Mouse (Mus musculus): ENCODE data around the gene Fstl3. TPM values are rescaled to one million over a fixed set of nuclear protein-coding genes. Genes with fewer than 3 reads are reported as not detected.
A peak's percentile ranks its signal among the peaks of the same experiment; 100 is the strongest.

The Fstl3 gene
- polyA plus RNA-seq, 1 experiment from 2014 or later, result 29.0 TPM

DNA sequence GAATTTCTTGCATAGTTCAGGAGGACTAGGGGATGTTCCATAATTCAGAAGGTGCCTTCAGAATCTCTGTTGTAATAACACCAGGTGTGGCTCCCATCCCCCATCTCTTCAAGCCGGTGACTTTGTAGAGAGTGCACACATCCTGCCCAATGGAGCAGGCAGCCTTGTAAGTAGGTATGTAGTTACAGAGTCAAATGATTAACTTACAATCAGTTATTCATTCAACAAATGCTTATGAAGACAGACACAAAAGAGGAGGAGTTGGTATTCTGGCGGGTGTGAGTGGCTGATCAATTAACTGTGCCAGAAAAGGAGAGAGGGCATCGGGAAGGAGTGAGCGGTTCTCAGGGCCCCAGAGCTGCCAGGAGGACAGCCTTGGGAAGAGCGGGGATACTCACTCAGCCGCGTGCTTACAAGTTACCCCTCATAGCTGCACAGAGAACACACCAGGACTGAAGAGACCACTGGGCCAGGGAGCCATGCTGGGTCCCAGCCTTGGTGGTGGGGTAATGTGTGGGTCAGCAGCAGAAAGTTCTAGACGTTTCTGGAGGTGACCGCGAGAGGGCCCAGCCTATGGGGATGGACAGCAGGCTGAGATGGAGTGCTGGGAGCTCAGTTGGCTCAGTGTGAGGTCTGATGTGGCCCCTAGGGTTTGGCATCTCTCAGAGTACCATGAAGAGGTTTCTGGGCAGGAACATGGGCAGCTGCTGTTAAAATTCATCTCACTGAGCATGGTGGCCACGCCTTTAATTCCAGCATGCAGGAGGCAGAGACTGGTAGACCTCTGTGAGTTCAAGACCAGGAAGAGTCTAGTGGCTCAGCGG lies 38.8 kb downstream of the Fstl3 start:
- H3K9ac ChIP-seq, result no peak overlapping the region
- H3K4me2 ChIP-seq, result no peak overlapping the region
- H3K27ac ChIP-seq, result no peak overlapping the region
- no peaks in the 10 kb centered on the region for H3K27me3 ChIP-seq
- H3K36me3 ChIP-seq, result peaks cover 6% of the 10 kb centered on the region; the same call in 1 of the 2 replicates
- 86% methylated on average over 12 of the region's 12 CpGs for WGBS
- no peaks in the 10 kb centered on the region for H3K9me3 ChIP-seq (replicated peaks)
- H3K4me3 ChIP-seq, result no peak overlapping the region
- no peak for ATAC-seq (replicated peaks; ENCODE audit: insufficient number of reproducible peaks, insufficient read depth, low FRiP score, low read depth)
- H3K4me1 ChIP-seq (replicated peaks), result peaks cover 4% of the 10 kb centered on the region; the same call in 1 of the 2 replicates

DNA sequence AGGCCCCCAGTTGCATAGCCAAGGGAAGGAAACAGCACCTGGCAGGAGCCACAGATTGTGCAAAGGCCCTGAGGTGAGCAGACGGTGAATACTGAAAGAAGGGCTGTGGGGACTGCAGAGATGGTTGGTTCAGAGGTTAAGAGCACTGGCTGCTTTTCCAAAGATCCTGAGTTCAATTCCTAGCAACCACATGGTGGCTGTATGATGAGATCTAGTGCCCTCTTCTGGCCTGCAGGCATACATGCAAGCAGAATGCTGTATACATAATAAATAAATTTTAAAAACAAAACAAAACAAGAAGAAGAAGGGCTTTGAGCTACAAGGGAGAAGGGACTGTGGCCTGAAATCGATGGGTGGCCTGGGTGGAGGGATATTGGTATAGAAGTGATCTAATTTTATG lies 40.0 kb downstream of the Fstl3 start:
- H3K27me3 ChIP-seq, result no peaks in the 10 kb centered on the region
- H3K4me2 ChIP-seq, result no peak overlapping the region
- H3K9me3 ChIP-seq (replicated peaks), result no peaks in the 10 kb centered on the region
- H3K27ac ChIP-seq, result no peak overlapping the region
- peaks cover 4% of the 10 kb centered on the region; the same call in 1 of the 2 replicates for H3K36me3 ChIP-seq
- peaks cover 6% of the 10 kb centered on the region; the same call in 1 of the 2 replicates for H3K4me1 ChIP-seq (replicated peaks)
- no peak overlapping the region for H3K4me3 ChIP-seq
- 65% methylated on average over 2 of the region's 2 CpGs for WGBS
- no peak overlapping the region for H3K9ac ChIP-seq
- no peak for ATAC-seq (replicated peaks; ENCODE audit: insufficient number of reproducible peaks, insufficient read depth, low FRiP score, low read depth)

DNA sequence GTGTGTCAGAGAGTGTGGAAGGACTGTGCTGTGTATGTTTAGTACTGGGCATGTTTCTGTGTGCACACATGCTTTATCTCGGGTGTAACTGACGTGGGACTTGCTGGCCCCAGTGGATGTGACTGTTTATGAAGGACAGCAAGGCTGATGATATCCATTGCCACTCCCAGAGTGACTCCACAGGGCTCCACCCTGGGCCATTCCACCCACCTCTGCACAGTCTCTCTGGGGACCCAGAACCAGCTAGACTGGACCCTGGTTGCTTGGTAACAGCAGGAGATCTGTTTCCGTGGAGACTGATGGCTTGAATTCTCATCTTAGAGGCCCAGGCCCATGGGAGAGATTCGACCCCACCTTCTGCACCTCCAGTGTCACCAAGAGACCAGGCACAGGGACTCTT lies 41.2 kb downstream of the Fstl3 start:
- Histone ChIP-seq H3K9me3 (replicated peaks) (no peaks in the 10 kb centered on the region), H3K4me3 (no peak overlapping the region), H3K4me1 (replicated peaks) (peaks cover 9% of the 10 kb centered on the region), H3K4me2 (no peak overlapping the region), H3K9ac (no peak overlapping the region), H3K27me3 (no peaks in the 10 kb centered on the region), H3K27ac (no peak overlapping the region), H3K36me3 (peaks cover 4% of the 10 kb centered on the region; the same call in 1 of the 2 replicates)
- no peak for ATAC-seq (replicated peaks; ENCODE audit: insufficient number of reproducible peaks, insufficient read depth, low FRiP score, low read depth)
- WGBS, result 57% methylated on average over 4 of the region's 4 CpGs

DNA sequence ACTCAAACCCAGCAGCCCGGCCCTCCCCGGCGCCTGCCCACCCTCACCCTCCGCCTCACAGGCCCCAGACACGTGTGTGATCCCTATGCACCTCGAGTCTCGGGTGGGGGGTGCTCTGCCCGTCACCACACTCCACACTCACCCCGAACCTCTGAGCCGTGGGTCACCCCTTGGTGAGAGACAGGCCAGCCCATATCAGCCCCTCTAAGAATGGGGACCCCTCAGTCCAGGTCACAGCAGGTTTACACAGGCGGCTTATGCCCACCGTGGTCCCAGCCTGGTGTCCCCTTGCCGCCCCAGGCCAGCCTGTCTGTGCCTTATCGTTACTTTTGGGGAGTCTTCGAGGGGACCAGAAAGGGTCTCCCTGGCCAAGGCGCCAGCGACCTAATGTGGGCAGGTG lies 42.5 kb downstream of the Fstl3 start:
- 86% methylated on average over 17 of the region's 17 CpGs for WGBS
- H3K27ac ChIP-seq, result no peak overlapping the region

DNA sequence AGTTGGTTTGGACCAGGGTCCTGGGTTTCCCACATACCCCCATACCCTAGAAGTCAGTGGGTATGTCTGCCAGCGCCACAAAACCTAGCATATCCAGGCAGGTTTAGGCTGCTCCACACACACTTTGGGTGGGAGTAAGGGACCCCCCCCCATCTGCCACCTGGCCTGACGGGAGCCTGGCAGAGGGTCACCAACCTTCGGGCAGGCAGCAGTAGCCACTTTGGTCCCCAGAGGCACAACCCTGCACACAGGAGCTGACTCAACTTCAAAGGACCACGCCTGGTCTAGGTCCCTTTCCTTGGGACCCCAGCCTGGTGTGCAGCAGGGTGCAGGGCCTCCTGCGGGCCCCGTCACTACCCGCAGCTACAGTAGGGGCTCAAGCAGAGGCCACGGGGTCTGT lies 43.2 kb downstream of the Fstl3 start:
- ATAC-seq (replicated peaks; ENCODE audit: insufficient number of reproducible peaks, insufficient read depth, low FRiP score, low read depth), result no peak
- Histone ChIP-seq H3K36me3 (peaks cover 4% of the 10 kb centered on the region; the same call in 1 of the 2 replicates), H3K9ac (no peak overlapping the region), H3K4me3 (no peak overlapping the region), H3K27ac (no peak overlapping the region), H3K4me1 (replicated peaks) (peaks cover 20% of the 10 kb centered on the region), H3K4me2 (no peak overlapping the region), H3K27me3 (no peaks in the 10 kb centered on the region), H3K9me3 (replicated peaks) (no peaks in the 10 kb centered on the region)
- WGBS, result 81% methylated on average over 8 of the region's 8 CpGs

More for the DNA sequence above, 42.5 kb downstream of the Fstl3 start:
- H3K9me3 ChIP-seq (replicated peaks), result no peaks in the 10 kb centered on the region
- peaks cover 4% of the 10 kb centered on the region; the same call in 1 of the 2 replicates for H3K36me3 ChIP-seq
- peaks cover 18% of the 10 kb centered on the region for H3K4me1 ChIP-seq (replicated peaks)
- ATAC-seq (replicated peaks; ENCODE audit: insufficient number of reproducible peaks, insufficient read depth, low FRiP score, low read depth), result no peak
- no peak overlapping the region for H3K4me2 ChIP-seq
- H3K27me3 ChIP-seq, result no peaks in the 10 kb centered on the region
- H3K4me3 ChIP-seq, result no peak overlapping the region
- H3K9ac ChIP-seq, result no peak overlapping the region

DNA sequence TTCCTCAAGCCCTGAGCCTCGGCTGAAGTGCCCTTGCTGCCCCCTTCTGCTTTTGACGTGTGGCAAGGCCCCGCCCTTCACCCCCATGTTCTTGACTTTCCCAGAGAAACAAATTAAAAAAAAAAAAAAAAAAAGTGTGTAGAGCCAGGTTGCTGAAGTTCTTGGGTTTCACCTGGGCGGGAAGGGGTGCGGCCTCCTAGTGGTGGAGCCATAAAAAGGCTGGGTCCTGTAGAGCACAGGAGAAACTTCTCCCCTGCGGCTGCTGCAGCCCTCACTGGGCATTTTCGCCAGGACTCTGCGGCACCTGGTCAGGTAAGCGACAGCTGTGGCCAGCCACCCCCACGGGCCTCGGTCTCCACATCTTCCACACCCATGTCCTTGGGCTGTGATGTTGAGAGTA lies 43.7 kb downstream of the Fstl3 start, which contains the start of gene Misp:
Gene Misp, plus strand, starts transcription at position 208 of the 400 bp plus-strand sequence.
- Histone ChIP-seq H3K9ac (no peak within 1 kb of the TSS), H3K27ac (no peak within 1 kb of the TSS)
- WGBS, result 68% methylated on average over 11 of the region's 11 CpGs

DNA sequence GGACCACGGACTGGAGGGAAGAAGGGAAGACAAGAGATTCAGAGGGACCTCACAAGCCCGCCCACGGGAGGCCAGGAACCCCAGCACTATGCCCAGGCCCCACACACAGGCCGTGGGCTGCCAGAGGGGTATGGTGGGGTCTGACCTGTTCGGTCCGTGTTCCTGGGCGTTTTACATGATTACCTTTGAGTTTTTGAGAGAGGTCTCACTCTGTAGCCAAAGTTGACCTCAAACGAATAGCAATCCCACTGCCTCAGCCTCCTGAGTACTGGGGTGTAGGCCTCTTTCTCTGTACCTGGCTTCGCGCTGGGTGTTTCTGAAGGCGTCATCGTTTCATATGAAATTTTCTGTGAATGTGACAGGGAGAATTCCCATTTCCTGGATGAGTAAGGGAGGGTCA lies 44.7 kb downstream of the Fstl3 start:
- 81% methylated on average over 12 of the region's 12 CpGs for WGBS
- Histone ChIP-seq H3K9me3 (replicated peaks) (no peaks in the 10 kb centered on the region), H3K27ac (no peak overlapping the region), H3K27me3 (no peaks in the 10 kb centered on the region), H3K36me3 (0 out of 2 replicates have a peak, but pooled peaks cover 4% of the 10 kb centered on the region), H3K4me3 (no peak overlapping the region), H3K4me1 (replicated peaks) (peaks cover 20% of the 10 kb centered on the region), H3K9ac (no peak overlapping the region), H3K4me2 (no peak overlapping the region)
- no peak for ATAC-seq (replicated peaks; ENCODE audit: insufficient number of reproducible peaks, insufficient read depth, low FRiP score, low read depth)

More for the DNA sequence above, 43.7 kb downstream of the Fstl3 start, which contains the start of gene Misp:
- Histone ChIP-seq H3K36me3 (0 out of 2 replicates have a peak, but pooled peaks cover 4% of the 10 kb centered on the region), H3K27me3 (no peaks in the 10 kb centered on the region), H3K9me3 (replicated peaks) (no peaks in the 10 kb centered on the region), H3K4me2 (no peak within 1 kb of the TSS), H3K4me3 (no peak within 1 kb of the TSS), H3K4me1 (replicated peaks) (peaks cover 20% of the 10 kb centered on the region)
- ATAC-seq (replicated peaks; ENCODE audit: insufficient number of reproducible peaks, insufficient read depth, low FRiP score, low read depth), result no peak

DNA sequence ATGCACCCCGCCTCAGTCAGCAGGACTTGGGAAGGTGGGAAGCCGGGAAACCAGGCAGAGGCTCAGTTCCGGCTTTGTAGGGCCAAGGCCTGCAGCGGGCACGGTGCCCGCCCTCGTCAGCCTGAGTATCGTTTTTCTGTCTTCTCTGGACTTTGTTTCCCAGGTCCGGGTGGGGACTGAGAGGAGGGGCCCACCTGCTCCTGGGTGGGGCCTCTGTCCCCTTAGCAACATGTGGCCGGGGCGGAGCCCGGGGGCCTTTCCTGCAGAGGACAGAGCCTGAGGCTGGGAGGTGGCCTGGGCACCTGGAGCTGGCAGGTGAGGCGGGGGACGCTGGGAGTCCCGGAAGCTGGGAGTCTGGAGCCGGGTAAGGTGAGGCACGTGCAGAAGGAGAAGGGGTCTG lies 45.3 kb downstream of the Fstl3 start:
- Histone ChIP-seq H3K4me1 (replicated peaks) (peaks cover 20% of the 10 kb centered on the region), H3K27ac (no peak overlapping the region), H3K9ac (no peak overlapping the region), H3K4me2 (no peak overlapping the region; the same call in 1 of the 2 replicates), H3K9me3 (replicated peaks) (no peaks in the 10 kb centered on the region), H3K36me3 (0 out of 2 replicates have a peak, but pooled peaks cover 4% of the 10 kb centered on the region), H3K27me3 (no peaks in the 10 kb centered on the region), H3K4me3 (no peak overlapping the region)
- ATAC-seq (replicated peaks; ENCODE audit: insufficient number of reproducible peaks, insufficient read depth, low FRiP score, low read depth), result no peak
- WGBS, result 49% methylated on average over 17 of the region's 17 CpGs

DNA sequence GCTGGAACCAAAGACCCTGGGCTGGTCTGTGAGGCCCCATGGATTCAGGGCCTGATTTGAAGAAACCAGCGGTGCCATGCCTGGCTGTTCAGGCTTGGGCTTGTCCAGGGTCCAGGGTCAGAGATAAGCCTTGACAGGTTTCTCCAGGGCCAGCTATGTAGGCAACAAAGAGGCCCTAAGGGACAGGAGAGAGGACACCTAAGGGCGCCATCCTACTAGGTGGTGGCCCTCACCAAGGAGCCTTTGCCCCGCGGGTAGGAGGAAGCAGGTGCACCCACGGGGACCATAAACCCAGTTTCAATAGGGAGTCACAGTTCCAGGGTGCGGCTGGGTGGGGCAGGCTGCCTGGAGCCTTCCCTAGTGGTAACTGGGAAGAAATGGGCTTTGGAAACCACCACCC lies 45.9 kb downstream of the Fstl3 start:
- 73% methylated on average over 6 of the region's 6 CpGs for WGBS
- no peak for ATAC-seq (replicated peaks; ENCODE audit: insufficient number of reproducible peaks, insufficient read depth, low FRiP score, low read depth)
- no peak overlapping the region for H3K4me2 ChIP-seq
- H3K27ac ChIP-seq, result no peak overlapping the region
- no peak overlapping the region for H3K4me3 ChIP-seq
- 0 out of 2 replicates have a peak, but pooled peaks cover 4% of the 10 kb centered on the region for H3K36me3 ChIP-seq
- peaks cover 20% of the 10 kb centered on the region for H3K4me1 ChIP-seq (replicated peaks)
- no peaks in the 10 kb centered on the region for H3K27me3 ChIP-seq
- H3K9me3 ChIP-seq (replicated peaks), result no peaks in the 10 kb centered on the region
- H3K9ac ChIP-seq, result no peak overlapping the region

DNA sequence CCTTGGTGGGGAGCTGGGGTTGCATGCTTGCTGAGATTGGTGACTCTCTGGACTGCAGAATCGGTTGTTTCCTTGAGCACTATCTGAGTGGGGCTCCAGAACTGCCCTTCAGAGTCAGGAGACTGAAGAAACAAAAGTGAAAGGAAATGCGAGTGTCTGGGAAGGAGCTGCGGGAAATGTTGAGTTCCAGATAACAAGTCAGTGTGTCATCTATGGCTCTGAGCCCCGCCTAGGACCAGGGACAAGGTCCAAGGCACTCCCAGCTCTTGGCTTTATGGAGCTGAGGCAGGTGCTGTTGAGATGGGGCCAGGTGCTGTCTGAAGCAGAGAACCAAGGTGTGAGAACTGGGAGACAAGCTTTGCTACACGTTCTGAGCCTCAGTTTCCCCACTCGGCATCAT lies 47.3 kb downstream of the Fstl3 start:
- 0 out of 2 replicates have a peak, but pooled peaks cover 4% of the 10 kb centered on the region for H3K36me3 ChIP-seq
- H3K9me3 ChIP-seq (replicated peaks), result no peaks in the 10 kb centered on the region
- no peak; the same call in 1 of the 2 replicates for ATAC-seq (replicated peaks; ENCODE audit: insufficient number of reproducible peaks, insufficient read depth, low FRiP score, low read depth)
- no peak overlapping the region for H3K9ac ChIP-seq
- no peaks in the 10 kb centered on the region for H3K27me3 ChIP-seq
- peak overlapping the region; percentile 62 for H3K27ac ChIP-seq
- 38% methylated on average over 6 of the region's 6 CpGs for WGBS
- H3K4me2 ChIP-seq, result peak overlapping the region; percentile 8; the same call in 1 of the 2 replicates
- 0 out of 2 replicates have a peak overlapping the region, but pooled peaks have one; percentile 1 for H3K4me3 ChIP-seq
- H3K4me1 ChIP-seq (replicated peaks), result peaks cover 20% of the 10 kb centered on the region

DNA sequence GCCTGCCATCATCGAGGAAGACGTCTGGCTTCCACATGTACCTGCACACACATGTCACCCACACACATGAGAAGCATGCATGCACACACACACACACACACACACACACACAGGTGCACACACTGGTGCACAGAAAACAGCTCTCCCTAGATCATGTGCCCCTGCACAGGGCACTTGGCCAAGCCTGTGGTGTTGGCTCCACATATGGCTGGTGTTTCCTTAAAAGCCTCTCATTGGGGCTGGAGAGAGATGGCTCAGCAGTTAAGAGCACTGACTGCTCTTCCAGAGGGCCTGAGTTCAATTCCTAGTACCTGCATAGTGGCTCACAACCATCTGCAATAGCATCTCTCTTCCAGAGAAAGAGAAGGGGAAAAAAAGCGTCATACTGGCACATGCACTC lies 54.5 kb downstream of the Fstl3 start:
- no peak for ATAC-seq (replicated peaks; ENCODE audit: insufficient number of reproducible peaks, insufficient read depth, low FRiP score, low read depth)
- no peaks in the 10 kb centered on the region for H3K27me3 ChIP-seq
- no peaks in the 10 kb centered on the region for H3K9me3 ChIP-seq (replicated peaks)
- H3K9ac ChIP-seq, result no peak overlapping the region
- H3K36me3 ChIP-seq, result no peaks in the 10 kb centered on the region
- peaks cover 3% of the 10 kb centered on the region; the same call in 1 of the 2 replicates for H3K4me1 ChIP-seq (replicated peaks)
- no peak overlapping the region for H3K27ac ChIP-seq
- 79% methylated on average over 3 of the region's 3 CpGs for WGBS
- H3K4me2 ChIP-seq, result no peak overlapping the region
- H3K4me3 ChIP-seq, result no peak overlapping the region
